Mouse (Mus musculus): ENCODE data around the gene Fgfr3. TPM values are rescaled to one million over a fixed set of nuclear protein-coding genes. Genes with fewer than 3 reads are reported as not detected.

The Fgfr3 gene
- total RNA-seq, 2 experiments from 2014 or later = 123 to 134 TPM

- DNase-seq (ENCODE audit: low spot score in 2 of 2) = no peak
These were observed 23.9 kb upstream of the Fgfr3 start for GRCm38 (mm10) chr5:33697534-33697933.

GRCm38 (mm10) chr5:33697947-33698512 is 23.4 kb upstream of the Fgfr3 start:
- peak; percentile 63 to 78 for DNase-seq (ENCODE audit: low spot score in 2 of 2)

GRCm38 (mm10) chr5:33698669-33699068 is 22.8 kb upstream of the Fgfr3 start:
- DNase-seq (ENCODE audit: low spot score in 2 of 2) = no peak

- no peak for DNase-seq (ENCODE audit: low spot score in 2 of 2)
These were observed 21.5 kb upstream of the Fgfr3 start for GRCm38 (mm10) chr5:33700010-33700409.

- no peak for DNase-seq (ENCODE audit: low spot score in 2 of 2)
These were observed 19.6 kb upstream of the Fgfr3 start for GRCm38 (mm10) chr5:33701832-33702231.

GRCm38 (mm10) chr5:33703999-33704398 is 17.5 kb upstream of the Fgfr3 start:
- DNase-seq (ENCODE audit: low spot score in 2 of 2) = peak in 1 of 2 experiments; percentile 59

GRCm38 (mm10) chr5:33704945-33705611 is 16.4 kb upstream of the Fgfr3 start:
- peak; percentile 65 to 72 for DNase-seq (ENCODE audit: low spot score in 2 of 2)

- DNase-seq (ENCODE audit: low spot score in 2 of 2) = peak; percentile 59 to 66
These were observed 15.7 kb upstream of the Fgfr3 start for GRCm38 (mm10) chr5:33705612-33706349.

GRCm38 (mm10) chr5:33706350-33706629 is 15.2 kb upstream of the Fgfr3 start:
- DNase-seq (ENCODE audit: low spot score in 2 of 2) = no peak

GRCm38 (mm10) chr5:33707163-33707562 is 14.3 kb upstream of the Fgfr3 start:
- no peak for DNase-seq (ENCODE audit: low spot score in 2 of 2)

GRCm38 (mm10) chr5:33709037-33709436 is 12.4 kb upstream of the Fgfr3 start:
- no peak for DNase-seq (ENCODE audit: low spot score in 2 of 2)

GRCm38 (mm10) chr5:33712550-33712949 is 8.9 kb upstream of the Fgfr3 start:
- no peak for DNase-seq (ENCODE audit: low spot score in 2 of 2)

GRCm38 (mm10) chr5:33715182-33715581 is 6.3 kb upstream of the Fgfr3 start:
- DNase-seq (ENCODE audit: low spot score in 2 of 2) = no peak

GRCm38 (mm10) chr5:33716467-33716866 is 5.0 kb upstream of the Fgfr3 start:
- DNase-seq (ENCODE audit: low spot score in 2 of 2) = no peak

- no peak for DNase-seq (ENCODE audit: low spot score in 2 of 2)
These were observed 3.0 kb upstream of the Fgfr3 start for GRCm38 (mm10) chr5:33718460-33718859.

GRCm38 (mm10) chr5:33720852-33721490 is 503 bp upstream of the Fgfr3 start:
- DNase-seq (ENCODE audit: low spot score in 2 of 2) = no peak

GRCm38 (mm10) chr5:33722266-33723018 is 968 bp downstream of the Fgfr3 start:
- DNase-seq (ENCODE audit: low spot score in 2 of 2) = no peak

GRCm38 (mm10) chr5:33723019-33723640 is 1.7 kb downstream of the Fgfr3 start:
- peak in 1 of 2 experiments; percentile 56 for DNase-seq (ENCODE audit: low spot score in 2 of 2)

GRCm38 (mm10) chr5:33723641-33724465 is 2.4 kb downstream of the Fgfr3 start:
- DNase-seq (ENCODE audit: low spot score in 2 of 2) = no peak

GRCm38 (mm10) chr5:33726081-33726647 is 4.7 kb downstream of the Fgfr3 start:
- peak; percentile 61 to 72 for DNase-seq (ENCODE audit: low spot score in 2 of 2)
